Mouse (Mus musculus): Measurements from ENCODE around the gene Gria1.

GRCm38 (mm10) chr11:57151674-57152073, 140.5 kb downstream of the Gria1 start:
- TF ChIP-seq CTCF (IDR thresholded peaks at IDR 0.05; ENCODE audit: low read depth) (no peak), EP300 (optimal IDR thresholded peaks at IDR 0.05) (no peak)

All from stomach, postnatal 0 days (tissue).